Mouse (Mus musculus): ENCODE measurements at regions not wholly inside any gene's neighbourhood (a gene's known extent, or its start where the extent isn't known, plus 50 kb on each side); places are given as distances from the start of the nearest gene placed in this dataset.

GRCm38 (mm10) chr6:8831204-8831603 lies 52.9 kb upstream of the Ica1 start:
- ATAC-seq, result peak; percentile 78

- no peak for ATAC-seq
These were observed 54.6 kb upstream of the Ica1 start for GRCm38 (mm10) chr6:8832924-8833323.

- ATAC-seq, result no peak
These were observed 75.4 kb upstream of the Ica1 start for GRCm38 (mm10) chr6:8853657-8854056.

GRCm38 (mm10) chr6:8860581-8860980 lies 82.3 kb upstream of the Ica1 start:
- ATAC-seq, result no peak

GRCm38 (mm10) chr6:8863843-8864620 lies 84.2 kb upstream of the Nxph1 start:
- ATAC-seq, result no peak

GRCm38 (mm10) chr6:8877373-8878070 lies 70.7 kb upstream of the Nxph1 start:
- no peak for ATAC-seq

GRCm38 (mm10) chr6:8893665-8894064 lies 54.6 kb upstream of the Nxph1 start:
- ATAC-seq, result no peak

- ATAC-seq, result no peak
These were observed 52.1 kb upstream of the Nxph1 start for GRCm38 (mm10) chr6:8896097-8896496.

GRCm38 (mm10) chr6:8896822-8897221 lies 51.4 kb upstream of the Nxph1 start:
- no peak for ATAC-seq

- no peak for ATAC-seq
These were observed 50.9 kb upstream of the Nxph1 start for GRCm38 (mm10) chr6:8897334-8897733.

GRCm38 (mm10) chr6:8898268-8898667 lies 50.0 kb upstream of the Nxph1 start:
- ATAC-seq, result no peak
